Mouse (Mus musculus) kidney, postnatal 0 days (tissue): ENCODE data around the gene Tpo. TPM values are rescaled to one million over a fixed set of nuclear protein-coding genes. Genes with fewer than 3 reads are reported as not detected.

ENCODE experiments used
- ATAC-seq: fragments of 200-750 bp; cut with Nextera tagmentation; replicated peaks from 2 replicates; pipeline ENCODE4 v1.8.0; 2017; ENCODE audit warnings: low read depth, moderate number of reproducible peaks, moderate TSS enrichment, moderate library complexity; ENCODE audit not compliant: low FRiP score
- DNase-seq: peaks from one replicate; pipeline ENCODE4 v3.0.0-alpha.2; 2016; ENCODE audit warnings: low spot score
- H3K27ac ChIP-seq: fragments of 300-500 bp; sonication (generic); 2 replicates; pipeline ENCODE4 v1.5.1; 2014; ENCODE audit warnings: mild to moderate bottlenecking
- H3K27me3 ChIP-seq: fragments of 300-500 bp; sonication (generic); 2 replicates; pipeline ENCODE4 v1.6.1; 2014; ENCODE audit warnings: low read length, mixed read lengths; ENCODE audit not compliant: insufficient read depth
- H3K36me3 ChIP-seq: fragments of 300-500 bp; sonication (generic); 2 replicates; pipeline ENCODE4 v1.6.1; 2014; ENCODE audit warnings: low read length, mixed read lengths; ENCODE audit not compliant: insufficient read depth
- H3K4me1 ChIP-seq: fragments of 300-500 bp; sonication (generic); replicated peaks from 2 replicates; pipeline ENCODE4 v1.6.1; 2014; ENCODE audit warnings: antibody characterized with exemption, low read length, mixed read lengths; ENCODE audit not compliant: insufficient read depth
- H3K4me2 ChIP-seq: fragments of 300-500 bp; sonication (generic); 2 replicates; pipeline ENCODE4 v1.6.1; 2014; ENCODE audit warnings: mild to moderate bottlenecking, low read length, moderate library complexity, mixed read lengths
- H3K4me3 ChIP-seq: fragments of 300-500 bp; sonication (generic); replicated peaks from 2 replicates; pipeline ENCODE4 v1.5.1; 2014; ENCODE audit warnings: low read depth, low read length
- H3K9ac ChIP-seq: fragments of 300-500 bp; sonication (generic); 2 replicates; pipeline ENCODE4 v1.6.1; 2014; ENCODE audit warnings: low read depth, low read length
- H3K9me3 ChIP-seq: fragments of 300-500 bp; sonication (generic); replicated peaks from 2 replicates; pipeline ENCODE4 v1.6.1; 2016; ENCODE audit warnings: low read length, inconsistent platforms, mixed read lengths
- CTCF ChIP-seq: IDR thresholded peaks from 2 replicates; pipeline ENCODE4 v1.5.1; 2016; ENCODE audit warnings: antibody characterized with exemption, low read depth, mild to moderate bottlenecking, moderate library complexity
- WGBS: fragments of 180-500 bp; shearing (Covaris S2); extraction: QIAGEN DNeasy Blood & Tissue Kit; methylation state at CpG from one replicate; pipeline ENCODE4 v1.1.7; 2014; 5-methylcytosine and 5-hydroxymethylcytosine counted together
- polyA plus RNA-seq: library from polyadenylated mRNA; unstranded; fragments of >200 nt; fragmentation: Nextera tagmentation; extraction: Ambion mirVana; gene quantifications from 2 replicates; pipeline ENCODE4 v1.2.1, GENCODE M21; 2015

Gene Tpo
- polyA plus RNA-seq, 1 experiment from 2014 or later, result not detected

- Histone ChIP-seq H3K4me1 (no peaks in the 10 kb centered on the region), H3K9me3 (no peaks in the 10 kb centered on the region), H3K36me3 (no peaks in the 10 kb centered on the region), H3K4me3 (no peak overlapping the region), H3K9ac (no peak overlapping the region), H3K27me3 (no peaks in the 10 kb centered on the region), H3K27ac (no peak overlapping the region), H3K4me2 (no peak overlapping the region)
- DNase-seq, result no peak
- WGBS, result 77% methylated on average over 5 of the region's 5 CpGs
- no peak for ATAC-seq
- no peak for TF ChIP-seq CTCF
Observed at GRCm38 (mm10) chr12:30030571-30030970, 101.9 kb downstream of the Tpo start.

- Histone ChIP-seq H3K9ac (no peak overlapping the region), H3K4me3 (no peak overlapping the region), H3K36me3 (no peaks in the 10 kb centered on the region), H3K4me2 (no peak overlapping the region), H3K4me1 (no peaks in the 10 kb centered on the region), H3K9me3 (no peaks in the 10 kb centered on the region), H3K27me3 (no peaks in the 10 kb centered on the region), H3K27ac (no peak overlapping the region)
- ATAC-seq (no peak), DNase-seq (no peak)
- TF ChIP-seq CTCF, result no peak
- 65% methylated on average over 1 of the region's 1 CpGs for WGBS
Observed at GRCm38 (mm10) chr12:30029111-30029510, 103.3 kb downstream of the Tpo start.

DNA sequence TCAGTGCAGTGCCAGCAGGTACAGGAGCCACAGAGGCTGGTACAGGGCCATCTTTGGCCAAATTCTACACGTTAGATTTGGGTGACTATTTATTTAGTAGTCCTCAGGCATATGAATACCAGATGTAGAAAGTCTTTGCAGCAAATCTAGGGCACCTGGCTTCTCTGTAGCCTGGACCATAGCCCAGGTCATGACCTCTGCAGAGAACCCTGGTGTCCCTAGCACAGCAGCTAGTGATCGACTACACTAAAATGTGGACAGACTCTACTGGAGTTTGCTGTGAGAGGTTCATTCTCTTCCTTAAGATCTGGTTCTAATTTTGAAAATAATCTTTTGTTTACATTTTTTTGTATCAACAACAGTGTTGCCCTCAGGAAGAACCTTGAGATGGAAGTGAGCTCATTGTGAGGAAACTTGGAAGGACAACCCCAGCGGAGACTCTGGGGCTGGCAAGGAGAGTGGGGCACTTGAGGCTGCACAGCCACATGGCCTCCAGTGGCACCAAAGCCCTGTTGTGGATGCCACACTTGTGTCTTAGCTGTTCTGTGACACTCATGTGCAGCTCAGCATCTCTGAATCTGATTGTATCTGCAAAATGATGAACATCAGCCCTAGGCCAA lies 104.6 kb downstream of the Tpo start:
- Histone ChIP-seq H3K36me3 (no peaks in the 10 kb centered on the region), H3K4me1 (no peaks in the 10 kb centered on the region), H3K27me3 (no peaks in the 10 kb centered on the region), H3K9ac (no peak overlapping the region), H3K4me2 (no peak overlapping the region), H3K9me3 (no peaks in the 10 kb centered on the region), H3K4me3 (no peak overlapping the region), H3K27ac (no peak overlapping the region)
- 78% methylated on average over 3 of the region's 3 CpGs for WGBS
- ATAC-seq (no peak), DNase-seq (no peak)
- TF ChIP-seq CTCF, result no peak

DNA sequence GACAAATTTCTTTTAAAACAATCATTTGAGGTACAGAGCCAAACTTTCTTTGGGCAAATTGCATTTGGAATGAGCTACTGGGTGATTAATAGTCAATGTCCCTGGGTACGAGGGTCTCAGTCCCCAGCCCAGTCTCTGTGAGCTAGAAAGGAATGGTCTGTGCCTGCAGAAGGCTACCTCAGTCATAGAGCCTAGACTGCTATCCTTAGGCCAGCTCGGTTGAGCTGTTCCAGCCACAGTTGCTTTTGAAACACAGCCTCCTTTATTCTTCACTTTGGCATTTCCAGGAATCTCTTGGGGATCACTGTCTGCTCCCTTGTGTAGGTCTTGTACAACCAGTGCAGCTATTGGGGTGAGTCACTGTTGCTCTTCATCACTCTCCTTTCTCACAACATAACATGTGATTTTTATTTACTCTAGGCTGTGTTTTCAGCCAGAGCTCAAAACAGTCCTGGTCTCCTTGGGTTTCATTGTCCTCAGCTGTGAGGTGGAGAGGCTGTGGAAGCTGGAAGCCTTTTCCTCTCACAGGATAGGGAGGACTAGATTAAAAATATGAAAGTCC lies 108.1 kb downstream of the Tpo start:
- TF ChIP-seq CTCF, result no peak
- WGBS, result 67% methylated on average over 2 of the region's 2 CpGs
- Histone ChIP-seq H3K9ac (no peak overlapping the region), H3K36me3 (no peaks in the 10 kb centered on the region), H3K27me3 (no peaks in the 10 kb centered on the region), H3K4me2 (no peak overlapping the region), H3K4me1 (no peaks in the 10 kb centered on the region), H3K27ac (no peak overlapping the region), H3K9me3 (no peaks in the 10 kb centered on the region), H3K4me3 (no peak overlapping the region)
- no peak for DNase-seq
- ATAC-seq, result no peak

GRCm38 (mm10) chr12:30023491-30023890 lies 108.9 kb downstream of the Tpo start:
- Histone ChIP-seq H3K27ac (no peak overlapping the region), H3K4me3 (no peak overlapping the region), H3K4me2 (no peak overlapping the region), H3K27me3 (no peaks in the 10 kb centered on the region), H3K36me3 (no peaks in the 10 kb centered on the region), H3K9me3 (no peaks in the 10 kb centered on the region), H3K9ac (no peak overlapping the region), H3K4me1 (no peaks in the 10 kb centered on the region)
- 43% methylated on average over 3 of the region's 3 CpGs for WGBS
- no peak for DNase-seq
- no peak for TF ChIP-seq CTCF
- ATAC-seq, result no peak

DNA sequence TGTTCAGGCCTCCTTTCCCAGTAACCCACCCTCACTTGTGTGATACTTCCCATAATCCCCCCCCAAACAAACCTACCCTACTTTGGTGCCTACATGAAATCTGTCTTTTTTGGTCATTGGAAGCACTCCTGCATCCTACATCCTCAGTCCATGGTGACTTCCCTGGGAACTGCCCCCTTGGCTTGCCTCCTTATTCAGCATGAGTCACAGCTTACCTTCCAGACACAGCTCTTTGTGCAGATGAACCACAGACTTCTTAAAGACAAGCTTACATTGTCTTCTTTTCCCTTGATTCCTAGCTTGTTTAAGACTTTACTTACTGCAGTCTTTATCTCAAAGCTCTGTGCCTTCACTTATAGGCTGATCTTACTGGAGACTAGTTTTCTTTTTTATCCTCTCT lies 112.0 kb downstream of the Tpo start:
- ATAC-seq, result no peak
- Histone ChIP-seq H3K4me2 (no peak overlapping the region), H3K4me1 (no peaks in the 10 kb centered on the region), H3K9me3 (no peaks in the 10 kb centered on the region), H3K27me3 (no peaks in the 10 kb centered on the region), H3K4me3 (no peak overlapping the region), H3K9ac (no peak overlapping the region), H3K36me3 (peaks cover 11% of the 10 kb centered on the region), H3K27ac (no peak overlapping the region)
- no peak for DNase-seq
- TF ChIP-seq CTCF, result no peak

DNA sequence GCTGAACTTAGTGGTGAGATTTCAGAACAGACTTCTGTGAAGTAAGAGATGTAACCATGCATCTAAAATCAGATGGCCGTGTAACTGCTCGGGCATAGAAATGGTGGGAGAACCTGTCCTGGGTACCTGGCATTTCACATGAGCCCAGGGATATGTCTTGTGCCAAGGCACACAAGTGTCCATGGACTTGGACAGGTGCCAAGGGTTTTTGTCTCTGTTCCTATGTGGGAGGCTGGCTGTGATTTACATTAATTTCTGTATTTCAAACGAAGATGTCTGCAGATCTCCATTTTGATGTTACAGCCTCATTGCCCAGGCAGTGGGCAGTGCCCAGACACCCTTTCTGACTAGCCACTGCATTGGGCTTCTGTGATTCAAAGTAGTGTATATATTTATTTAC lies 115.3 kb downstream of the Tpo start:
- WGBS, result 79% methylated on average over 3 of the region's 3 CpGs

More for the DNA sequence above, 115.3 kb downstream of the Tpo start:
- no peak for ATAC-seq
- Histone ChIP-seq H3K27ac (no peak overlapping the region), H3K9me3 (no peaks in the 10 kb centered on the region), H3K9ac (no peak overlapping the region), H3K4me2 (no peak overlapping the region), H3K4me3 (no peak overlapping the region), H3K27me3 (no peaks in the 10 kb centered on the region), H3K4me1 (no peaks in the 10 kb centered on the region), H3K36me3 (peaks cover 37% of the 10 kb centered on the region)
- no peak for DNase-seq
- TF ChIP-seq CTCF, result no peak
